Mouse (Mus musculus) pancreas, adult 10 weeks (tissue): ENCODE results near the gene Sbf2. TPM values are rescaled to one million over a fixed set of nuclear protein-coding genes. Genes with fewer than 3 reads are reported as not detected.

Experiments
- polyA plus RNA-seq: library from polyadenylated mRNA; stranded (reverse); fragments of 350-450 nt; fragmentation: Illumina TruSeq; extraction: RNeasy Lipid Tissue Mini Kit (QIAGEN cat#74804); gene quantifications from one replicate; pipeline ENCODE4 v1.2.3, GENCODE M21; 2015; ENCODE audit warnings: low read depth, low replicate concordance; ENCODE audit not compliant: insufficient read depth

Sbf2 gene
- polyA plus RNA-seq, result 7.5 TPM

GRCm38 (mm10) chr7:110614133-110615063 is at the start of gene Sbf2:
Gene Sbf2 (minus strand): TSS chr7:110614922.

DNA sequence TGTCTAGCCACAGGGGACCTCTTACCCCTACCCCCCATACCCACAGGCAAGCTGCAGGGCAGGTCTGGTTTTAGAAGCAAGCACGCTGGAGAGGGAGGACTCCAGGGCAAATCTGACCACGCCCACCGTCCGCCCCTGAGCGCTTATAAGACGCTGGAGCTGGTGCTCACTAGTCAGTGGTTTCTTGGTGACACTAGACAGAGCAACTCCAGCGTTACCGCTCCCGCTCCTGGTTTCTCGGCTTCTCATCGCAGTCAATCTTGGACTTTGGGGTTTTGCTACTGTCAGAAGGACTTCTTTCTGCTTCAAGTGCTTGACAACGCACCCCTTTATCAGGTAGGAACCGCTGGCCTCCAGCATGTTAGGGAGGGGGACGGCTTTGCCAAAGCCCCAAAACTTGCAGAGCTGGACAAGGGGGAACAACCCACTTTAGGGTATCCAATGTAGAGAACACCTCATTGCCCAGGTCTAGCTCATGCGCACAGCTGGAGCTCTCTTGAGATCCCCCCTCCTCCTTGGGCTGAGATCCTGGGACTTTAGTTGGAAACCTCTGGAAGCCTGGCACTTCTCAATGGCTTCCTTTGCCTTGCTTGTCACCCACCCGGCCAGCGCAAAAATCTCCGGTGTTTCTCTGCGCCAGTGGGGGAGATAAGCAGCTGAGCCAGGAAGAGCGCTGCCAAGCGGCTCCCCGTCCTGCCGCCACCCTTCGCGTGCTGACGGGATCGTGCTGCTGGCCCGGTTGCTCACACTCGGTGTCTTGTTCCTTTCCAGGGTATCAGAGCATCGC is 13.0 kb upstream of the Sbf2 start, which contains the start of gene Adm:
Gene Adm, plus strand, starts transcription at position 176 of the 787 bp plus-strand sequence.

Other genes starting within 250 kb of the Sbf2 start
- gene Adm, start 12.7 kb upstream of the Sbf2 start, polyA plus RNA-seq, result 5.2 TPM
- 2.7 TPM for gene Ampd3, start 153.3 kb upstream of the Sbf2 start, polyA plus RNA-seq
- gene Rnf141, start 229.5 kb upstream of the Sbf2 start, polyA plus RNA-seq, result 9.8 TPM
- 10.9 TPM for gene Lyve1, start 248.3 kb upstream of the Sbf2 start, polyA plus RNA-seq